Mouse (Mus musculus) c-Kit-positive CD71-positive TER-119-positive erythroid progenitor cells, embryonic 14.5 days (primary cell): ENCODE measurements around the gene Grsf1.

Experiments
- DNase-seq: peaks from one replicate; pipeline ENCODE4 v3.0.0-alpha.2; 2013; ENCODE audit warnings: low spot score

Gene Grsf1

GRCm38 (mm10) chr5:88675443-88676387, at the start of gene Grsf1:
Gene Grsf1 (minus strand): TSS chr5:88676171.
- peak; percentile 84 for DNase-seq

GRCm38 (mm10) chr5:88724030-88724429, 48.1 kb upstream of the Grsf1 start:
- peak; percentile 81 for DNase-seq

- no peak for DNase-seq
Measured at GRCm38 (mm10) chr5:88722213-88722600, 46.2 kb upstream of the Grsf1 start.

- DNase-seq, result peak; percentile 40
Measured at GRCm38 (mm10) chr5:88721565-88722212, 45.7 kb upstream of the Grsf1 start.

- no peak for DNase-seq
Measured at GRCm38 (mm10) chr5:88721003-88721475, 45.1 kb upstream of the Grsf1 start.

GRCm38 (mm10) chr5:88720116-88721002, 44.4 kb upstream of the Grsf1 start, which contains the start of gene Mob1b:
Gene Mob1b (plus strand): TSS chr5:88720855.
- DNase-seq, result peak; percentile 93

GRCm38 (mm10) chr5:88716983-88717382, 41.0 kb upstream of the Grsf1 start:
- no peak for DNase-seq

- DNase-seq, result no peak
Measured at GRCm38 (mm10) chr5:88712328-88712727, 36.4 kb upstream of the Grsf1 start.

GRCm38 (mm10) chr5:88711618-88712224, 35.8 kb upstream of the Grsf1 start:
- no peak for DNase-seq

GRCm38 (mm10) chr5:88711128-88711527, 35.2 kb upstream of the Grsf1 start:
- DNase-seq, result no peak

- DNase-seq, result no peak
Measured at GRCm38 (mm10) chr5:88703551-88703950, 27.6 kb upstream of the Grsf1 start.

GRCm38 (mm10) chr5:88702041-88702440, 26.1 kb upstream of the Grsf1 start:
- no peak for DNase-seq

- DNase-seq, result no peak
Measured at GRCm38 (mm10) chr5:88699251-88699913, 23.4 kb upstream of the Grsf1 start.

GRCm38 (mm10) chr5:88697291-88697690, 21.3 kb upstream of the Grsf1 start:
- no peak for DNase-seq

- DNase-seq, result no peak
Measured at GRCm38 (mm10) chr5:88693057-88693456, 17.1 kb upstream of the Grsf1 start.

GRCm38 (mm10) chr5:88692586-88692985, 16.6 kb upstream of the Grsf1 start:
- no peak for DNase-seq

- no peak for DNase-seq
Measured at GRCm38 (mm10) chr5:88691506-88692095, 15.6 kb upstream of the Grsf1 start.

GRCm38 (mm10) chr5:88690681-88691505, 14.9 kb upstream of the Grsf1 start:
- DNase-seq, result no peak

- DNase-seq, result peak; percentile 38
Measured at GRCm38 (mm10) chr5:88689279-88689938, 13.4 kb upstream of the Grsf1 start.
